Mouse (Mus musculus) C2C12 (cell line): ENCODE measurements at regions not wholly inside any gene's neighbourhood (a gene's known extent, or its start where the extent isn't known, plus 50 kb on each side); places are given as distances from the start of the nearest gene placed in this dataset.

ENCODE experiments used
- H3K27me3 ChIP-seq: one replicate; pipeline ENCODE4 v1.6.1; 2011; ENCODE audit not compliant: control insufficient read depth, insufficient read depth, insufficient read length
- H3K36me3 ChIP-seq: one replicate; pipeline ENCODE4 v1.6.1; 2011; ENCODE audit not compliant: control insufficient read depth, insufficient read depth
- H3K4me3 ChIP-seq: one replicate; pipeline ENCODE4 v1.5.1; 2011; ENCODE audit warnings: mild to moderate bottlenecking, control low read depth; ENCODE audit not compliant: poor library complexity, insufficient read depth, severe bottlenecking
- H3K79me2 ChIP-seq: one replicate; pipeline ENCODE4 v1.6.1; 2011; ENCODE audit not compliant: control insufficient read depth, insufficient read depth
- H3K79me3 ChIP-seq: one replicate; pipeline ENCODE4 v1.6.1; 2011; ENCODE audit warnings: low read depth, control low read depth
- H3ac ChIP-seq: one replicate; pipeline ENCODE3; 2011; ENCODE audit warnings: low read depth; ENCODE audit not compliant: control insufficient read depth, insufficient read length
- CEBPB ChIP-seq: IDR thresholded peaks from one replicate; pipeline ENCODE4 v1.6.1; 2011; ENCODE audit warnings: low read depth, mild to moderate bottlenecking, control low read depth, moderate library complexity
- CTCF ChIP-seq: IDR thresholded peaks from one replicate; pipeline ENCODE4 v1.5.1; 2011; ENCODE audit not compliant: control insufficient read depth, insufficient read depth, insufficient read length
- FOSL1 ChIP-seq: IDR thresholded peaks from one replicate; pipeline ENCODE4 v1.8.0; 2011; ENCODE audit warnings: mild to moderate bottlenecking, low read length; ENCODE audit not compliant: poor library complexity, insufficient read depth, severe bottlenecking
- MAX ChIP-seq: IDR thresholded peaks from one replicate; pipeline ENCODE4 v1.6.1; 2011; ENCODE audit warnings: mild to moderate bottlenecking, control low read depth
- MYOD1 ChIP-seq: IDR thresholded peaks from one replicate; pipeline ENCODE4 v1.6.1; 2011; ENCODE audit warnings: low read depth; ENCODE audit not compliant: control insufficient read depth, insufficient read length
- MYOG ChIP-seq: IDR thresholded peaks from one replicate; pipeline ENCODE4 v1.6.1; 2011; ENCODE audit not compliant: control insufficient read depth, insufficient read length; ENCODE audit errors: extremely low read depth
- USF1 ChIP-seq: IDR thresholded peaks from one replicate; pipeline ENCODE4 v1.6.1; 2011; ENCODE audit warnings: low read depth, mild to moderate bottlenecking, control low read depth, moderate library complexity

DNA sequence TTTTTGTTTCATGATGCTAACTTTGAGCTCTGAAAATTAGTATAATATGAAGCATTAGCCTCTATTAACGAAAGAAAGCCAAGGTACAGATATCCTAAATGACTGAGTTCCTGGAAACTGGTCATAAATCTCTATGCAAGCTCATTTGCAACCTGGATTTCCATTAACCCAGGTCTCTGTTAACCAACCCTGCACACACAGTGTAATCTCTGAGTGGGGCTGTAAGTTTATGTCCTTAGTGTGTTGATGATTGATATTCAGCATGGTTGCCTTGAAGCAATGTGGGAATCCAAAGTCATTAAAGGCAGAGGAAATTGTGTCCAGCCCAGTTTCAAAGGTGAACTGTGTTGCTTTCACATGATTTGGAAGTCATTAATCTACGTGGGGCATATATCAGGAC lies 225.9 kb upstream of the Lcorl start:
- H3K79me2 ChIP-seq: no peaks in the 10 kb centered on the region
- no peak overlapping the region for H3ac ChIP-seq
- no peaks in the 10 kb centered on the region for H3K27me3 ChIP-seq
- no peaks in the 10 kb centered on the region for H3K36me3 ChIP-seq
- H3K4me3 ChIP-seq: no peak overlapping the region
- no peaks in the 10 kb centered on the region for H3K79me3 ChIP-seq
- TF ChIP-seq CTCF (no peak), MAX (no peak), MYOD1 (no peak), USF1 (no peak), FOSL1 (no peak), MYOG (no peak), CEBPB (no peak)

- H3K79me3 ChIP-seq: no peaks in the 10 kb centered on the region
- no peaks in the 10 kb centered on the region for H3K36me3 ChIP-seq
- no peaks in the 10 kb centered on the region for H3K79me2 ChIP-seq
- H3K27me3 ChIP-seq: no peaks in the 10 kb centered on the region
- no peak overlapping the region for H3K4me3 ChIP-seq
- no peak for TF ChIP-seq FOSL1
- TF ChIP-seq USF1: no peak
- no peak for TF ChIP-seq MYOG
- TF ChIP-seq CEBPB: no peak
- no peak for TF ChIP-seq MYOD1
- no peak for TF ChIP-seq MAX
- TF ChIP-seq CTCF: no peak
- no peak overlapping the region for H3ac ChIP-seq
Measured at GRCm38 (mm10) chr5:46073744-46074143, 216.3 kb upstream of the Lcorl start.

DNA sequence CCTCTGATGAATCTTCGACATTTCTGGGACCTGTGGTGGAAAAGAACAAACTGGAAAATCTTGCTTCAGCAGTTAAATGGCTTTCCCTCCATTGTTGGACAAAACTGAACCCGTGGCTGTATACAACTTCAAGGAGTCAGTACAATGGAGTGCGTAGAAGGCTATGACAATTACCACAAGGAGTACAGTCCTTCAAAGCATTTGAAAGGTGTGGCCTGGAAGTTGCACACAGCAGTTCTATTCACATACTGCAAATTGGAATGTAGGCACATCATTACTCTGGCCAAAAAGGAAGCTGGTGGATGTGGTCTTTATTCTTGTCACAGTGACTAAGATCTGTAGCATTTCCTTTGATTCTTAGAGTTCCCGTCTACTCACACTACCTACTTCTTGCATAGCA lies 215.7 kb upstream of the Lcorl start:
- Histone ChIP-seq H3ac (no peak overlapping the region), H3K79me3 (no peaks in the 10 kb centered on the region), H3K27me3 (no peaks in the 10 kb centered on the region), H3K4me3 (no peak overlapping the region), H3K79me2 (no peaks in the 10 kb centered on the region), H3K36me3 (no peaks in the 10 kb centered on the region)
- TF ChIP-seq MYOG (no peak), MYOD1 (no peak), MAX (no peak), CTCF (no peak)

DNA sequence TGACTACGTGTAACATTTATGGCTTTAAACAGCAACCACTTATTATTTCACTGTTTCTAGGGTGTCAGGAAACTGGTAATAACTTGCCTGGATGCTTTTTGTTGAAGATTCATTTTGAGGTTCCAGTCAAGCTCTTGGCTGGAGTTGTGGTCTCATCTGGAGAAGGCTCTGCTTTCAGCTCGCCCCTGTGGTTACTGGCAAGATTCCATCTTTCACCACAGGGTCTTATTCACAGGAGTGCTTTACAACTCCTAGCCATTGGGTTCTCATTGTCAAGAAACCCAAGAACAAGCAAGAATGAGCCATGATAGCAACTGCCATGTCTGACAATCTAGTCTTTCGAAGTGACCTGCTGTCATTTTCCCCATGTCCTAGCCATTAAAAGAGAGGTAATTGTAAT lies 202.5 kb upstream of the Lcorl start:
- H3ac ChIP-seq: no peak overlapping the region
- TF ChIP-seq MYOG: no peak
- no peaks in the 10 kb centered on the region for H3K79me3 ChIP-seq
- H3K4me3 ChIP-seq: no peak overlapping the region
- no peaks in the 10 kb centered on the region for H3K36me3 ChIP-seq
- H3K27me3 ChIP-seq: no peaks in the 10 kb centered on the region
- no peaks in the 10 kb centered on the region for H3K79me2 ChIP-seq

DNA sequence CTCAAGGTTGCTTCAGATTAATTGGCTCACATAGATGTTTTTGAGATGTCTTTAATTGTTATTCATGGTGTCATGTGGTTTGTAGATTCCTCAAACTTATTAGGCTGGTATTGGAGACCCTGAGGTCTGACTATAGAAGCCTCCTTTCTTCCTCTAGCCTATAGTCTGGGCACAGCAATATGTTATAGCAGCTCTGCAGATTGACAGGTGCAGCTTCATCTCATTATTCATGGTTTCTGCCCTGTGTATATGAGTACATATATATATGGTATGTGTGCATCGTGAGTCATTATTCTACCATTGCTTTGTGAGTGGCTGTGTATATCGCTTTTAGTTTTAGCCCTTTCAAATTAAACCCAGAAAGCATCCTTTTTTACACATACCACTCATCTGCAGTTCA lies 197.4 kb upstream of the Lcorl start:
- H3K36me3 ChIP-seq: no peaks in the 10 kb centered on the region
- no peaks in the 10 kb centered on the region for H3K79me3 ChIP-seq
- H3K27me3 ChIP-seq: no peaks in the 10 kb centered on the region
- H3ac ChIP-seq: no peak overlapping the region
- TF ChIP-seq MAX (no peak), USF1 (no peak), MYOG (no peak), MYOD1 (no peak), CTCF (no peak), FOSL1 (no peak), CEBPB (no peak)
- H3K79me2 ChIP-seq: no peaks in the 10 kb centered on the region
- no peak overlapping the region for H3K4me3 ChIP-seq

DNA sequence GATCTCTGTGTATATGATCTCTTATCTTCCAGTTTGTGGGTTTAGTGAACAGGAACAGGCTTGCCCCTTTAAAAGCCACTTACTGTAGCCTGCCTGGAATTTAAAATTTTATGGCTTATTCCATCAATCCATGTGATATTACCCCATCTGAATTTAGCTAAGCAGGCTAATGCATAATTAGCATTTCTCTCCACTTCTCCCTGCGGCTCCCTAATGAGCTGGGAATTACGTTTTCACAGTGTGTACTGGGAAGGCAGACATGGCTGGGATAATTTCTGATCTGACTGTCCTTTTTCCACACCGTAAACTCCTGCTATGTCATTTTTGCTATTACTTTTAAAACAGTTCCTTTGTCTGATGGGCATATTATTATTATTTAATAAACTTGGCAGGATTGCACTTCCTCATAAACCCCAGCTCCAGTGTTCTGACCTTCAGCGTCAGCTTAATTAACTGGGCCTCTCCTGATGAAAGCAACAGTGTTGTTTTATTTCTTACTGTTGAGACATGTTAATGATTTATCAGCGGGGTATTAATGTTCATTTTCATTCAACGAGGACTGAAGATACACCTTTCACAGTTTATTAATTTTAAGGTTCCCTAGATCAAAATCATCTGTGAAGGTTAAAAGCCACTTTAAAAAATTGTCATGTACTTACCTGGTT lies 185.4 kb upstream of the Lcorl start:
- no peaks in the 10 kb centered on the region for H3K27me3 ChIP-seq
- H3K79me2 ChIP-seq: no peaks in the 10 kb centered on the region
- TF ChIP-seq FOSL1 (no peak), CEBPB (no peak), MAX (no peak), MYOG (no peak), MYOD1 (no peak), CTCF (no peak), USF1 (no peak)
- no peak overlapping the region for H3K4me3 ChIP-seq
- H3K36me3 ChIP-seq: no peaks in the 10 kb centered on the region
- H3ac ChIP-seq: no peak overlapping the region
- no peaks in the 10 kb centered on the region for H3K79me3 ChIP-seq
